Comparison of ENCODE assay signal across 11 mouse cellular contexts in the genomic region with DNA sequence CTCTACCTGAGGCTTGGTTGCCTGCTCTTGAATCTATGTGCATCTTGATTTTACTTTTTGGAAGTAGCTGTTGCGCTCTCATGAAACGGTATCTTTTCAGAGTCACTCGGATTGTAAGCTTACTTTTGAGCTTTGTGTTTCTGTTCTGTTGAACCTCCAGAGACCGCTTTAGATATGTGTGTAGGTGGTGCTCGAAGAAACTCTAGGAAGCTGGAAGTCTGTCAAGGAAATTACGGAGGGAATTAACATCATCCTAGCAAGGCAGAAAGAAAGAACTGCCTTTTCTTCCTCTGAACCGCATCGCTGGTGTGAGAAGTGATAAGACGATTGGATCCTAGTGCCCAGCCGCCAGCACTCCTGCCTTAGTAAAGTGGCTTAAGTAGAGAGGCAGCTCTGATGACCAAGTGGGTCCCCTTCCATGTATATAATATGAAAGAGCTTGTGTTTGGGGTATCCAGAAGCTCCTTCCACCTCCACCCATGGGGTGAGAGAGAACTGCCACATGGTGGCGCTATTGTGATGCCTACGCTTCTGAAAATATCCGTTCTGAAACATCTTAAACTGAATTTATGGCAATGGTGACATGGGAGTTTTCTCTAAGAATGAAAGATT. TPM values are rescaled to one million over a fixed set of nuclear protein-coding genes. Genes with fewer than 3 reads are reported as not detected.
DNase-seq lines count a peak whose midpoint lies in the region; ATAC-seq and TF ChIP-seq lines count a peak whose summit lies in the region.
"Had no signal": no experiment of that assay in that cellular context is flagged by ENCODE, and none has a peak within 500 bp of the region (broad histone marks: within the 10 kb centered on the region; RNA-seq: fewer than 3 reads in every experiment).

No protein-coding gene starts in this region.

- DNase-seq in hindbrain, embryonic 11.5 days (ENCODE audit: low spot score), result peak; percentile 21
- DNase-seq in thymus, postnatal 4 days, result peak; percentile 8
- no peak for DNase-seq in thymus, postnatal 14 days
- peak; percentile 58 to 67 for DNase-seq in left cerebral cortex, adult 2 months (ENCODE audit: extremely low spot score in 1 of 2, low spot score in 2 of 2)
- DNase-seq in B cell, adult 2 months, result no peak
- DNase-seq: thymus, postnatal 25 days had no signal

- ATAC-seq in hindbrain, embryonic 11.5 days (ENCODE audit: low FRiP score), result no peak
- no peak for ATAC-seq in hindbrain, embryonic 16.5 days
- ATAC-seq in inflammation-experienced regulatory T-cells, adult 6 months, result no peak
- ATAC-seq: intestine, embryonic 15.5 days; midbrain, embryonic 13.5 days had no signal

- no peak overlapping the region for H3K4me3 ChIP-seq in hindbrain, embryonic 11.5 days (ENCODE audit: low read depth, low read length)
- no peak overlapping the region for H3K4me3 ChIP-seq in hindbrain, embryonic 16.5 days (ENCODE audit: low read length)
- H3K4me3 ChIP-seq in left cerebral cortex, adult 2 months, result peak overlapping the region; percentile 36; the same call in 1 of the 2 replicates
- H3K4me3 ChIP-seq: embryonic facial prominence, embryonic 12.5 days; intestine, embryonic 15.5 days; midbrain, embryonic 13.5 days had no signal

- H3K36me3 ChIP-seq in hindbrain, embryonic 11.5 days (ENCODE audit: control insufficient read depth, insufficient read depth, low read length), result no peaks in the 10 kb centered on the region
- no peaks in the 10 kb centered on the region for H3K36me3 ChIP-seq in hindbrain, embryonic 16.5 days (ENCODE audit: control insufficient read depth, insufficient read depth, low read length)
- H3K36me3 ChIP-seq: embryonic facial prominence, embryonic 12.5 days; intestine, embryonic 15.5 days; midbrain, embryonic 13.5 days had no signal

- no peaks in the 10 kb centered on the region for H3K9me3 ChIP-seq in hindbrain, embryonic 11.5 days (ENCODE audit: control insufficient read depth, low read length)
- H3K9me3 ChIP-seq in hindbrain, embryonic 16.5 days (ENCODE audit: control insufficient read depth, low read length), result no peaks in the 10 kb centered on the region
- H3K9me3 ChIP-seq: embryonic facial prominence, embryonic 12.5 days; intestine, embryonic 15.5 days; midbrain, embryonic 13.5 days had no signal

- peaks cover 15% of the 10 kb centered on the region for H3K27me3 ChIP-seq in hindbrain, embryonic 11.5 days (ENCODE audit: control insufficient read depth, insufficient read depth, low read length)
- H3K27me3 ChIP-seq in hindbrain, embryonic 16.5 days (replicated peaks; ENCODE audit: control insufficient read depth, insufficient read depth, low read length), result no peaks in the 10 kb centered on the region

- H3K9ac ChIP-seq in hindbrain, embryonic 11.5 days (ENCODE audit: low read depth, low read length), result no peak overlapping the region
- no peak overlapping the region for H3K9ac ChIP-seq in hindbrain, embryonic 16.5 days (ENCODE audit: low read depth, low read length)
- H3K9ac ChIP-seq: embryonic facial prominence, embryonic 12.5 days; intestine, embryonic 15.5 days; midbrain, embryonic 13.5 days had no signal

- WGBS in hindbrain, embryonic 11.5 days, result 78% methylated on average over 13 of the region's 13 CpGs
- WGBS in hindbrain, embryonic 16.5 days, result 80% methylated on average over 13 of the region's 13 CpGs

- no peak overlapping the region for H3K27ac ChIP-seq in hindbrain, embryonic 11.5 days (ENCODE audit: low read depth, low read length)
- no peak overlapping the region for H3K27ac ChIP-seq in hindbrain, embryonic 16.5 days (ENCODE audit: low read depth, low read length)
- peak overlapping the region; percentile 34; the same call in 1 of the 2 replicates for H3K27ac ChIP-seq in left cerebral cortex, adult 2 months
- H3K27ac ChIP-seq: embryonic facial prominence, embryonic 12.5 days; intestine, embryonic 15.5 days; midbrain, embryonic 13.5 days had no signal

- H3K4me1 ChIP-seq in hindbrain, embryonic 11.5 days (replicated peaks; ENCODE audit: control insufficient read depth, insufficient read depth, low read length), result no peaks in the 10 kb centered on the region
- no peaks in the 10 kb centered on the region for H3K4me1 ChIP-seq in hindbrain, embryonic 16.5 days (ENCODE audit: control insufficient read depth, insufficient read depth, low read depth, low read length)
- H3K4me1 ChIP-seq: embryonic facial prominence, embryonic 12.5 days had no signal

- peak; percentile 82 for TF ChIP-seq CTCF in left cerebral cortex, adult 2 months (IDR thresholded peaks at IDR 0.05)

- H3K4me2 ChIP-seq in hindbrain, embryonic 11.5 days (replicated peaks; ENCODE audit: low read depth, low read length), result no peak overlapping the region
- no peak overlapping the region for H3K4me2 ChIP-seq in hindbrain, embryonic 16.5 days (ENCODE audit: low read length)
- H3K4me2 ChIP-seq: embryonic facial prominence, embryonic 12.5 days; intestine, embryonic 15.5 days; midbrain, embryonic 13.5 days had no signal

- intact Hi-C loops in left cerebral cortex, adult 2 months (cut with DNase I), result loop anchor here (2.0 to 10.0 kb wide), 6 partner anchors 299 to 1521 kb away; no protein-coding TSS in a partner anchor

RNA-seq across cellular contexts. Expression of gene Pcdh15, which starts 4.3 kb away (rescaled TPM):
- polyA plus RNA-seq in hindbrain, embryonic 11.5 days (2014; fragmentation: Nextera tagmentation; extraction: Ambion mirVana), result 1.3 and 2.0 TPM in 2 replicates
- polyA plus RNA-seq in hindbrain, embryonic 16.5 days (2015; fragmentation: Nextera tagmentation; extraction: Ambion mirVana), result 13.0 and 14.3 TPM in 2 replicates
- total RNA-seq in left cerebral cortex, adult 2 months (2021), result 10 to 100 TPM; 32.1 to 35.0 TPM
- under 1 TPM in 1 of 3 experiments, not detected in 2; 0.32 TPM for polyA plus RNA-seq in inflammation-experienced regulatory T-cells, adult 6 months (2017; shearing (Covaris generic))

Comparison
In these comparisons a context has a peak if more than half of its experiments do, and no peak if none do; other contexts are left out.
1. DNase-seq: peak in hindbrain, embryonic 11.5 days (single experiment), thymus, postnatal 4 days (single experiment) and left cerebral cortex, adult 2 months (2 of 2); none in thymus, postnatal 14 days (single experiment) and B cell, adult 2 months (0 of 2).